Mouse (Mus musculus): ENCODE measurements around the gene Mmp19.

The Mmp19 gene

DNA sequence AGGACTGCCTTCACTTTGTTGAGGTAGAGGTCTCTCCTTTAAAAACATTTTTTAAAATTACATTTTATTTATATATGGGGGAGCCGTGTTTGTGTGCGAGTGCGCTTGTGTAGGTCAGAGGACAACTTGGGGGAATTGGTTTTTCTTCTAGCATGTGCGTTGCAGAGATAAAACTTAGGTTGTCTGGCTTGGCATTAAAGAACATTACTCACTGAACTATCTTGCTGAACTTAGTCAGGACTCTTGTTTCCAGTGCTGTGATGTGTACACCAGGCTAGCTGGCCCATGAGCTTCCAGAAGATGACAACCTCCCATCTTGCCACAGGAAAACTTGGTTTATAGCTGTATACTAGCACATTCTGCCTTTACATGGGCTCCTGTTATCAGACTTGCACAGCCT, 56.0 kb downstream of the Mmp19 start:
- DNase-seq (ENCODE audit: extremely low read depth, low read depth, low spot score) = no peak

GRCm38 (mm10) chr10:128848426-128848825, 57.7 kb downstream of the Mmp19 start:
- no peak for DNase-seq (ENCODE audit: extremely low read depth, low read depth, low spot score)

DNA sequence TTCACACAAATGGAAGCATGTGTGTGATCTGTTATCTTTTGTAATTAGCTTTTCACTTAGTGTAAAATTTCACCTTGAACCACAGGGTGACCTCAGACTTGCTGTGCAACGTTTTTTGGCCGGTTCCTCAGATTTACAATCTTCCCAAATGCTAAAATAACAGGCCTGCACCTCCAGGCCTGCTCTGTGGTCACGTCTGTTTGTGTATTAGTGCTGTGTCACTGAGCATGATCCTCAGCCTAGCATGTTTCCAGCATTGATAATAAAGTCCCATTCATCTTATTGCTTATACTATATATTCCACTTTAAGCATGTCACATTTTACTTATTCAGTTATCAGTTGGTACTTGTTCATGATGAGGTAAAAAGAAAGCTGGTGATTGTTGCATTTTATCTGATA, 59.6 kb downstream of the Mmp19 start:
- DNase-seq (ENCODE audit: extremely low read depth, low read depth, low spot score) = no peak

Data from fat pad, adult 2 months (tissue).